Mouse (Mus musculus): ENCODE results near the gene Ppp1r18. TPM values are rescaled to one million over a fixed set of nuclear protein-coding genes. Genes with fewer than 3 reads are reported as not detected.

Ppp1r18 gene
- polyA plus RNA-seq, 1 experiment = 11.1 TPM

GRCm38 (mm10) chr17:35921710-35922109 lies 56.3 kb downstream of the Ppp1r18 start:
- Histone ChIP-seq H3K27ac (ENCODE audit: insufficient read depth, low read length) (no peak overlapping the region), H3K4me3 (ENCODE audit: insufficient read depth, low read length) (no peak overlapping the region), H3K4me1 (ENCODE audit: control insufficient read depth, insufficient read depth, low read length) (peaks cover 7% of the 10 kb centered on the region; the same call in 1 of the 2 replicates)
- TF ChIP-seq CTCF (IDR thresholded peaks at IDR 0.05; ENCODE audit: extremely low read depth, insufficient read depth, low read length) = no peak
- no peak for TF ChIP-seq POLR2A (IDR thresholded peaks at IDR 0.05; ENCODE audit: extremely low read depth, insufficient read depth, low read length)

GRCm38 (mm10) chr17:35922566-35922965 lies 57.2 kb downstream of the Ppp1r18 start:
- Histone ChIP-seq H3K27ac (ENCODE audit: insufficient read depth, low read length) (no peak overlapping the region), H3K4me3 (ENCODE audit: insufficient read depth, low read length) (no peak overlapping the region), H3K4me1 (ENCODE audit: control insufficient read depth, insufficient read depth, low read length) (peaks cover 7% of the 10 kb centered on the region; the same call in 1 of the 2 replicates)
- TF ChIP-seq POLR2A (IDR thresholded peaks at IDR 0.05; ENCODE audit: extremely low read depth, insufficient read depth, low read length) = no peak
- TF ChIP-seq CTCF (IDR thresholded peaks at IDR 0.05; ENCODE audit: extremely low read depth, insufficient read depth, low read length) = no peak

DNA sequence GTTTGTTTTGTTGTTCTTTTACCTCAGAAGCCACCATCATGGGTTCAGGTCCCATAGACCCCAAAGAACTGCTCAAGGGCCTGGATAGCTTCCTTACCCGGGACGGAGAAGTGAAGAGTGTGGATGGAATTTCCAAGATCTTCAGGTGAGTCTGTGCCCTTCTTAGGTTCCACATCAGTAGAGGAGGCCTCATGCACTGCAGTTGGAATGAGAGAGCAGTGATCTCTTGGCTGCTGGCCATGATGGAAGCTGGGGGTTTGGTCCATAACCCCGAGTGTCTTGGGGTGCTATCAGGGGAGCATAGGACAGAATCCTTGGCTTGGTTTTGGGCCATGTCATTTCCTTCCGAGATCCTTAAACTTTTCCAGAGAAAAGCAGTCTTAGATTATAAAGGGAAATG lies 57.9 kb downstream of the Ppp1r18 start:
- Histone ChIP-seq H3K4me1 (ENCODE audit: control insufficient read depth, insufficient read depth, low read length) (peaks cover 7% of the 10 kb centered on the region; the same call in 1 of the 2 replicates), H3K4me3 (ENCODE audit: insufficient read depth, low read length) (no peak overlapping the region), H3K27ac (ENCODE audit: insufficient read depth, low read length) (no peak overlapping the region)
- no peak for TF ChIP-seq POLR2A (IDR thresholded peaks at IDR 0.05; ENCODE audit: extremely low read depth, insufficient read depth, low read length)
- no peak for TF ChIP-seq CTCF (IDR thresholded peaks at IDR 0.05; ENCODE audit: extremely low read depth, insufficient read depth, low read length)

Other genes with a start within 250 kb of the Ppp1r18 start
- gene Gm9573, start 239.0 kb upstream of the Ppp1r18 start, polyA plus RNA-seq (2012; rRNA removed) = 0.09 and 0.10 TPM in 2 replicates
- 0.06 TPM in 1 of 2 replicates, not detected in the other for gene Mucl3, start 221.9 kb upstream of the Ppp1r18 start, polyA plus RNA-seq (2012; rRNA removed)
- 34.5 and 38.9 TPM in 2 replicates for gene Vars2, start 198.0 kb upstream of the Ppp1r18 start, polyA plus RNA-seq (2012; rRNA removed)
- gene Gtf2h4, start 191.9 kb upstream of the Ppp1r18 start, polyA plus RNA-seq (2012; rRNA removed) = 29.8 and 32.9 TPM in 2 replicates
- gene Ddr1, start 161.0 kb upstream of the Ppp1r18 start, polyA plus RNA-seq (2012; rRNA removed) = 42.8 and 44.9 TPM in 2 replicates
- 13.4 and 18.4 TPM in 2 replicates for gene Ier3, start 43.9 kb upstream of the Ppp1r18 start, polyA plus RNA-seq (2012; rRNA removed)
- 212 and 223 TPM in 2 replicates for gene Flot1, start 42.4 kb upstream of the Ppp1r18 start, polyA plus RNA-seq (2012; rRNA removed)
- 453 and 474 TPM in 2 replicates for gene Tubb5, start 27.3 kb upstream of the Ppp1r18 start, polyA plus RNA-seq (2012; rRNA removed)
- gene Mdc1, start 24.1 kb upstream of the Ppp1r18 start, polyA plus RNA-seq (2012; rRNA removed) = 7.7 and 8.4 TPM in 2 replicates
- gene Nrm, start 4.3 kb upstream of the Ppp1r18 start, polyA plus RNA-seq (2012; rRNA removed) = 7.5 and 9.3 TPM in 2 replicates
- gene Dhx16, start 14.2 kb downstream of the Ppp1r18 start, polyA plus RNA-seq (2012; rRNA removed) = 42.6 and 44.1 TPM in 2 replicates
- 103 TPM in 2 replicates for gene 2310061I04Rik, start 31.8 kb downstream of the Ppp1r18 start, polyA plus RNA-seq (2012; rRNA removed)
- 92.6 and 96.8 TPM in 2 replicates for gene Atat1, start 44.5 kb downstream of the Ppp1r18 start, polyA plus RNA-seq (2012; rRNA removed)
- 64.3 and 65.7 TPM in 2 replicates for gene Mrps18b, start 50.8 kb downstream of the Ppp1r18 start, polyA plus RNA-seq (2012; rRNA removed)
- 39.6 TPM in 2 replicates for gene Ppp1r10, start 50.8 kb downstream of the Ppp1r18 start, polyA plus RNA-seq (2012; rRNA removed)
- gene Abcf1, start 104.2 kb downstream of the Ppp1r18 start, polyA plus RNA-seq (2012; rRNA removed) = 76.4 and 87.8 TPM in 2 replicates
- 131 and 140 TPM in 2 replicates for gene Gnl1, start 114.3 kb downstream of the Ppp1r18 start, polyA plus RNA-seq (2012; rRNA removed)
- 47.0 and 47.8 TPM in 2 replicates for gene Prr3, start 114.6 kb downstream of the Ppp1r18 start, polyA plus RNA-seq (2012; rRNA removed)
- gene H2-T24, start 155.0 kb downstream of the Ppp1r18 start, polyA plus RNA-seq (2012; rRNA removed) = 1.3 and 1.8 TPM in 2 replicates
- gene H2-T23, start 167.3 kb downstream of the Ppp1r18 start, polyA plus RNA-seq (2012; rRNA removed) = 27.6 and 31.8 TPM in 2 replicates
- 18.3 and 19.0 TPM in 2 replicates for gene H2-T22, start 177.2 kb downstream of the Ppp1r18 start, polyA plus RNA-seq (2012; rRNA removed)
- gene Gm6034, start 177.4 kb downstream of the Ppp1r18 start, polyA plus RNA-seq (2012; rRNA removed) = not detected in 2 replicates
- gene Gm11127, start 192.8 kb downstream of the Ppp1r18 start, polyA plus RNA-seq (2012; rRNA removed) = 0.23 and 0.35 TPM in 2 replicates

All from cortical plate, adult 2 months (tissue).